15 mouse cellular contexts compared by ENCODE assay signal in genomic region chr19:31338355-31339101, GRCm38 (mm10).
DNase-seq lines count a peak whose midpoint lies in the region; ATAC-seq and TF ChIP-seq lines count a peak whose summit lies in the region.
"Had no signal": no experiment of that assay in that cellular context is flagged by ENCODE, and none has a peak within 500 bp of the region (broad histone marks: within the 10 kb centered on the region; RNA-seq: fewer than 3 reads in every experiment).

No protein-coding gene starts in this region.

- no peak overlapping the region for H3K9ac ChIP-seq in hindbrain, embryonic 14.5 days
- no peak overlapping the region for H3K9ac ChIP-seq in hindbrain, embryonic 12.5 days
- H3K9ac ChIP-seq in midbrain, embryonic 13.5 days (replicated peaks), result no peak overlapping the region
- no peak overlapping the region for H3K9ac ChIP-seq in stomach, postnatal 0 days (ENCODE audit: low read length)
- no peak overlapping the region for H3K9ac ChIP-seq in heart, embryonic 11.5 days (ENCODE audit: low read depth, low read length)
- H3K9ac ChIP-seq: forebrain, embryonic 15.5 days; liver, embryonic 15.5 days had no signal

- H3K27ac ChIP-seq in hindbrain, embryonic 14.5 days, result no peak overlapping the region
- H3K27ac ChIP-seq in hindbrain, embryonic 12.5 days, result no peak overlapping the region
- H3K27ac ChIP-seq in midbrain, embryonic 13.5 days, result peak overlapping the region; percentile 0; the same call in 1 of the 2 replicates
- no peak overlapping the region for H3K27ac ChIP-seq in midbrain, embryonic 10.5 days (replicated peaks)
- no peak overlapping the region for H3K27ac ChIP-seq in stomach, postnatal 0 days (replicated peaks)
- H3K27ac ChIP-seq in heart, embryonic 11.5 days (ENCODE audit: low read depth, low read length), result no peak overlapping the region
- H3K27ac ChIP-seq: forebrain, embryonic 15.5 days; liver, embryonic 15.5 days had no signal

- no peaks in the 10 kb centered on the region for H3K27me3 ChIP-seq in hindbrain, embryonic 14.5 days (ENCODE audit: control insufficient read depth, insufficient read depth, low read length)
- no peaks in the 10 kb centered on the region for H3K27me3 ChIP-seq in hindbrain, embryonic 12.5 days
- no peaks in the 10 kb centered on the region for H3K27me3 ChIP-seq in midbrain, embryonic 13.5 days
- H3K27me3 ChIP-seq in midbrain, embryonic 10.5 days (ENCODE audit: low read depth, poor library complexity, severe bottlenecking), result no peaks in the 10 kb centered on the region
- H3K27me3 ChIP-seq in stomach, postnatal 0 days (ENCODE audit: control insufficient read depth, insufficient read depth, low read length), result no peaks in the 10 kb centered on the region
- no peaks in the 10 kb centered on the region for H3K27me3 ChIP-seq in heart, embryonic 11.5 days (ENCODE audit: control insufficient read depth, insufficient read depth, low read length)
- H3K27me3 ChIP-seq: forebrain, embryonic 15.5 days; liver, embryonic 15.5 days had no signal

- no peak for TF ChIP-seq CTCF in stomach, postnatal 0 days (IDR thresholded peaks at IDR 0.05; ENCODE audit: low read depth)

- H3K4me1 ChIP-seq in hindbrain, embryonic 14.5 days (replicated peaks; ENCODE audit: control insufficient read depth, insufficient read depth, low read length), result 0 out of 2 replicates have a peak, but pooled peaks cover 5% of the 10 kb centered on the region
- 0 out of 2 replicates have a peak, but pooled peaks cover 3% of the 10 kb centered on the region for H3K4me1 ChIP-seq in hindbrain, embryonic 12.5 days
- no peaks in the 10 kb centered on the region for H3K4me1 ChIP-seq in midbrain, embryonic 13.5 days (replicated peaks)
- H3K4me1 ChIP-seq in midbrain, embryonic 10.5 days, result no peaks in the 10 kb centered on the region
- H3K4me1 ChIP-seq in stomach, postnatal 0 days (replicated peaks; ENCODE audit: control insufficient read depth, insufficient read depth), result no peaks in the 10 kb centered on the region
- no peaks in the 10 kb centered on the region for H3K4me1 ChIP-seq in heart, embryonic 11.5 days (ENCODE audit: control insufficient read depth, insufficient read depth, low read length)
- H3K4me1 ChIP-seq: forebrain, embryonic 15.5 days had no signal

- TF ChIP-seq EP300 in stomach, postnatal 0 days (optimal IDR thresholded peaks at IDR 0.05), result no peak

- H3K4me2 ChIP-seq in hindbrain, embryonic 14.5 days (replicated peaks), result no peak overlapping the region
- no peak overlapping the region for H3K4me2 ChIP-seq in hindbrain, embryonic 12.5 days (replicated peaks)
- H3K4me2 ChIP-seq in midbrain, embryonic 13.5 days (replicated peaks), result no peak overlapping the region
- no peak overlapping the region for H3K4me2 ChIP-seq in stomach, postnatal 0 days (replicated peaks; ENCODE audit: low read depth)
- no peak overlapping the region for H3K4me2 ChIP-seq in heart, embryonic 11.5 days
- H3K4me2 ChIP-seq: forebrain, embryonic 15.5 days; liver, embryonic 15.5 days had no signal

- 0 out of 2 replicates have a peak, but pooled peaks have one; percentile 46 for ATAC-seq in hindbrain, embryonic 14.5 days (ENCODE audit: low FRiP score)
- no peak for ATAC-seq in hindbrain, embryonic 12.5 days (ENCODE audit: low FRiP score)
- peak; percentile 70; the same call in 1 of the 2 replicates for ATAC-seq in midbrain, embryonic 13.5 days
- no peak for ATAC-seq in stomach, postnatal 0 days (ENCODE audit: low FRiP score, low TSS enrichment)
- no peak for ATAC-seq in heart, embryonic 11.5 days (replicated peaks; ENCODE audit: insufficient number of reproducible peaks, low FRiP score, low TSS enrichment)
- ATAC-seq: forebrain, embryonic 15.5 days; intestine, embryonic 16.5 days; lung, postnatal 0 days had no signal

- WGBS in hindbrain, embryonic 14.5 days, result 64% methylated on average over 5 of the region's 5 CpGs
- 59% methylated on average over 5 of the region's 5 CpGs for WGBS in hindbrain, embryonic 12.5 days
- 53% methylated on average over 5 of the region's 5 CpGs for WGBS in midbrain, embryonic 13.5 days
- WGBS in midbrain, embryonic 10.5 days, result 69% methylated on average over 5 of the region's 5 CpGs
- WGBS in stomach, postnatal 0 days, result 76% methylated on average over 5 of the region's 5 CpGs
- 77% methylated on average over 5 of the region's 5 CpGs for WGBS in heart, embryonic 11.5 days (ENCODE audit: insufficient replicate concordance)

- no peak overlapping the region for H3K4me3 ChIP-seq in hindbrain, embryonic 14.5 days (replicated peaks; ENCODE audit: low read length)
- no peak overlapping the region for H3K4me3 ChIP-seq in hindbrain, embryonic 12.5 days
- no peak overlapping the region for H3K4me3 ChIP-seq in midbrain, embryonic 13.5 days (replicated peaks)
- no peak overlapping the region for H3K4me3 ChIP-seq in midbrain, embryonic 10.5 days
- no peak overlapping the region for H3K4me3 ChIP-seq in stomach, postnatal 0 days (ENCODE audit: low read depth, low read length)
- H3K4me3 ChIP-seq in heart, embryonic 11.5 days (ENCODE audit: low read depth, low read length), result no peak overlapping the region
- H3K4me3 ChIP-seq: forebrain, embryonic 15.5 days; liver, embryonic 15.5 days had no signal

- no peaks in the 10 kb centered on the region for H3K36me3 ChIP-seq in hindbrain, embryonic 14.5 days (replicated peaks; ENCODE audit: control insufficient read depth, insufficient read depth)
- no peaks in the 10 kb centered on the region for H3K36me3 ChIP-seq in hindbrain, embryonic 12.5 days
- no peaks in the 10 kb centered on the region for H3K36me3 ChIP-seq in midbrain, embryonic 13.5 days
- no peaks in the 10 kb centered on the region for H3K36me3 ChIP-seq in midbrain, embryonic 10.5 days
- H3K36me3 ChIP-seq in stomach, postnatal 0 days (ENCODE audit: control insufficient read depth, insufficient read depth, low read length), result no peaks in the 10 kb centered on the region
- no peaks in the 10 kb centered on the region for H3K36me3 ChIP-seq in heart, embryonic 11.5 days (ENCODE audit: control insufficient read depth, insufficient read depth, low read length)
- H3K36me3 ChIP-seq: forebrain, embryonic 15.5 days; liver, embryonic 15.5 days had no signal

- no peak for DNase-seq in hindbrain, embryonic 14.5 days (ENCODE audit: low spot score)
- no peak for DNase-seq in midbrain, embryonic 10.5 days (ENCODE audit: low spot score)
- peak; percentile 16 for DNase-seq in embryo, embryonic 11 days
- DNase-seq in naive thymus-derived CD4-positive, alpha-beta T cell, adult 2 months (ENCODE audit: low read depth), result peak; percentile 17
- no peak for DNase-seq in stomach, postnatal 0 days (ENCODE audit: low spot score)
- DNase-seq: cerebellum, adult 9-11 months; gastrocnemius, postnatal 25 days; right cerebral cortex, postnatal 25 days had no signal

- no peaks in the 10 kb centered on the region for H3K9me3 ChIP-seq in hindbrain, embryonic 14.5 days (ENCODE audit: control insufficient read depth, low read length)
- no peaks in the 10 kb centered on the region for H3K9me3 ChIP-seq in hindbrain, embryonic 12.5 days (replicated peaks)
- no peaks in the 10 kb centered on the region for H3K9me3 ChIP-seq in midbrain, embryonic 13.5 days
- no peaks in the 10 kb centered on the region for H3K9me3 ChIP-seq in midbrain, embryonic 10.5 days (replicated peaks)
- no peaks in the 10 kb centered on the region for H3K9me3 ChIP-seq in stomach, postnatal 0 days (ENCODE audit: control insufficient read depth, low read length)
- H3K9me3 ChIP-seq in heart, embryonic 11.5 days (replicated peaks; ENCODE audit: control insufficient read depth, low read length), result no peaks in the 10 kb centered on the region
- H3K9me3 ChIP-seq: forebrain, embryonic 15.5 days; liver, embryonic 15.5 days had no signal

Comparison
In these comparisons a context has a peak if more than half of its experiments do, and no peak if none do; other contexts are left out.
1. ATAC-seq: peak in hindbrain, embryonic 14.5 days (single experiment) and midbrain, embryonic 13.5 days (single experiment); none in hindbrain, embryonic 12.5 days (single experiment), stomach, postnatal 0 days (single experiment) and heart, embryonic 11.5 days (single experiment).
2. DNase-seq: peak in embryo, embryonic 11 days (single experiment) and naive thymus-derived CD4-positive, alpha-beta T cell, adult 2 months (single experiment); none in hindbrain, embryonic 14.5 days (single experiment), midbrain, embryonic 10.5 days (single experiment) and stomach, postnatal 0 days (single experiment).